Mouse (Mus musculus) forebrain, embryonic 14.5 days (tissue): ENCODE measurements around the gene Ift57. TPM values are rescaled to one million over a fixed set of nuclear protein-coding genes. Genes with fewer than 3 reads are reported as not detected.

Source experiments
- ATAC-seq: fragments of 200-750 bp; cut with Nextera tagmentation; 2 replicates; pipeline ENCODE4 v1.8.0; 2017; ENCODE audit warnings: mild to moderate bottlenecking, moderate library complexity
- DNase-seq: peaks from one replicate; pipeline ENCODE4 v3.0.0-alpha.2; 2015; ENCODE audit warnings: low spot score
- H3K27ac ChIP-seq: fragments of 300-500 bp; sonication (generic); 2 replicates; pipeline ENCODE4 v1.5.1; 2014; ENCODE audit warnings: low read depth, mild to moderate bottlenecking, control low read depth, low read length, moderate library complexity
- H3K27me3 ChIP-seq: fragments of 300-500 bp; sonication (generic); replicated peaks from 2 replicates; pipeline ENCODE4 v1.6.1; 2014; ENCODE audit warnings: low read length, control low read depth, mixed read lengths; ENCODE audit not compliant: control insufficient read depth, insufficient read depth
- H3K36me3 ChIP-seq: fragments of 300-500 bp; sonication (generic); 2 replicates; pipeline ENCODE4 v1.6.1; 2014; ENCODE audit warnings: low read length, control low read depth; ENCODE audit not compliant: control insufficient read depth, insufficient read depth
- H3K4me1 ChIP-seq: fragments of 300-500 bp; sonication (generic); 2 replicates; pipeline ENCODE4 v1.6.1; 2014; ENCODE audit warnings: antibody characterized with exemption, low read length, control low read depth; ENCODE audit not compliant: control insufficient read depth, insufficient read depth
- H3K4me2 ChIP-seq: fragments of 300-500 bp; sonication (generic); 2 replicates; pipeline ENCODE4 v1.6.1; 2014; ENCODE audit warnings: mild to moderate bottlenecking, control low read depth, low read length
- H3K4me3 ChIP-seq: fragments of 300-500 bp; sonication (generic); 2 replicates; pipeline ENCODE4 v1.5.1; 2014; ENCODE audit warnings: low read depth, low read length, control low read depth
- H3K9ac ChIP-seq: fragments of 300-500 bp; sonication (generic); 2 replicates; pipeline ENCODE4 v1.6.1; 2014; ENCODE audit warnings: mild to moderate bottlenecking, low read length, control low read depth, moderate library complexity
- H3K9me3 ChIP-seq: fragments of 300-500 bp; sonication (generic); replicated peaks from 2 replicates; pipeline ENCODE4 v1.6.1; 2016; ENCODE audit warnings: low read length, control low read depth, mixed read lengths; ENCODE audit not compliant: control insufficient read depth
- WGBS: fragments of 180-500 bp; shearing (Covaris S2); extraction: QIAGEN DNeasy Blood & Tissue Kit; methylation state at CpG from one replicate; pipeline ENCODE4 v1.1.7; 2014; 5-methylcytosine and 5-hydroxymethylcytosine counted together
- polyA plus RNA-seq: library from polyadenylated mRNA; unstranded; fragments of >200 nt; fragmentation: Nextera tagmentation; extraction: Ambion mirVana; gene quantifications from 2 replicates; pipeline ENCODE4 v1.2.1, GENCODE M21; 2014

The Ift57 gene
- polyA plus RNA-seq, 1 experiment from 2014 or later: 38.1 TPM

- Histone ChIP-seq H3K36me3 (no peaks in the 10 kb centered on the region), H3K27ac (no peak overlapping the region), H3K27me3 (no peaks in the 10 kb centered on the region), H3K9me3 (no peaks in the 10 kb centered on the region), H3K4me3 (no peak overlapping the region), H3K4me2 (no peak overlapping the region), H3K9ac (no peak overlapping the region), H3K4me1 (no peaks in the 10 kb centered on the region)
- DNase-seq (no peak), ATAC-seq (no peak)
- 90% methylated on average over 9 of the region's 9 CpGs for WGBS
These were observed 94.6 kb downstream of the Ift57 start for GRCm38 (mm10) chr16:49793596-49793995.

- Histone ChIP-seq H3K27ac (no peak overlapping the region), H3K4me3 (no peak overlapping the region), H3K9ac (no peak overlapping the region), H3K9me3 (no peaks in the 10 kb centered on the region), H3K36me3 (no peaks in the 10 kb centered on the region), H3K4me1 (no peaks in the 10 kb centered on the region), H3K27me3 (no peaks in the 10 kb centered on the region), H3K4me2 (no peak overlapping the region)
- 90% methylated on average over 2 of the region's 2 CpGs for WGBS
- DNase-seq: no peak
- ATAC-seq: no peak
These were observed 97.2 kb downstream of the Ift57 start for GRCm38 (mm10) chr16:49796271-49796670.

DNA sequence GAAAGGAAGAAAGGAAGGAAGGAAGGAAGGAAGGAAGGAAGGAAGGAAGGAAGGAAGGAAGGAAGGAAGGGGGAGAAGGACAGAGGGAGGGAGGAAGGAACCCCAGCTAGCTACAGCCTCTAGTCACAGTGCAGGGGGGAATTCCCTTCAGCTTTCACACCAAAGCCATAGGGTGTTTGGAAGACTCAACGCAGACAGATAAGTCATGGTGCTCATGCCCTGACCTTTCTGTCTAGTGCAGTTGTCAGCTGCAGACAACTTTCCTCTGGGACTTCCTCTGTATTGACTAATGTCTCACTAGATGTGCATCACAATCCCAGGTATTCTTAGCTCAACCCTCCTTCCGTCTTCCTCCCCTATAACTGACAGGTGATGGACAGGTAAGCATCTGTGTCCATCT, 97.9 kb downstream of the Ift57 start:
- Histone ChIP-seq H3K9ac (no peak overlapping the region), H3K4me3 (no peak overlapping the region)
- 100% methylated on average over 2 of the region's 2 CpGs for WGBS

GRCm38 (mm10) chr16:49798790-49799189, 99.8 kb downstream of the Ift57 start:
- Histone ChIP-seq H3K4me3 (no peak overlapping the region), H3K36me3 (no peaks in the 10 kb centered on the region), H3K4me1 (peaks cover 7% of the 10 kb centered on the region), H3K4me2 (no peak overlapping the region), H3K9ac (no peak overlapping the region), H3K9me3 (no peaks in the 10 kb centered on the region), H3K27ac (no peak overlapping the region), H3K27me3 (no peaks in the 10 kb centered on the region)
- ATAC-seq (no peak), DNase-seq (no peak)
- WGBS: 92% methylated on average over 6 of the region's 6 CpGs

More for the DNA sequence above, 97.9 kb downstream of the Ift57 start:
- Histone ChIP-seq H3K27ac (no peak overlapping the region), H3K4me1 (no peaks in the 10 kb centered on the region), H3K36me3 (no peaks in the 10 kb centered on the region), H3K9me3 (no peaks in the 10 kb centered on the region), H3K27me3 (no peaks in the 10 kb centered on the region), H3K4me2 (no peak overlapping the region)
- DNase-seq: no peak
- no peak for ATAC-seq

DNA sequence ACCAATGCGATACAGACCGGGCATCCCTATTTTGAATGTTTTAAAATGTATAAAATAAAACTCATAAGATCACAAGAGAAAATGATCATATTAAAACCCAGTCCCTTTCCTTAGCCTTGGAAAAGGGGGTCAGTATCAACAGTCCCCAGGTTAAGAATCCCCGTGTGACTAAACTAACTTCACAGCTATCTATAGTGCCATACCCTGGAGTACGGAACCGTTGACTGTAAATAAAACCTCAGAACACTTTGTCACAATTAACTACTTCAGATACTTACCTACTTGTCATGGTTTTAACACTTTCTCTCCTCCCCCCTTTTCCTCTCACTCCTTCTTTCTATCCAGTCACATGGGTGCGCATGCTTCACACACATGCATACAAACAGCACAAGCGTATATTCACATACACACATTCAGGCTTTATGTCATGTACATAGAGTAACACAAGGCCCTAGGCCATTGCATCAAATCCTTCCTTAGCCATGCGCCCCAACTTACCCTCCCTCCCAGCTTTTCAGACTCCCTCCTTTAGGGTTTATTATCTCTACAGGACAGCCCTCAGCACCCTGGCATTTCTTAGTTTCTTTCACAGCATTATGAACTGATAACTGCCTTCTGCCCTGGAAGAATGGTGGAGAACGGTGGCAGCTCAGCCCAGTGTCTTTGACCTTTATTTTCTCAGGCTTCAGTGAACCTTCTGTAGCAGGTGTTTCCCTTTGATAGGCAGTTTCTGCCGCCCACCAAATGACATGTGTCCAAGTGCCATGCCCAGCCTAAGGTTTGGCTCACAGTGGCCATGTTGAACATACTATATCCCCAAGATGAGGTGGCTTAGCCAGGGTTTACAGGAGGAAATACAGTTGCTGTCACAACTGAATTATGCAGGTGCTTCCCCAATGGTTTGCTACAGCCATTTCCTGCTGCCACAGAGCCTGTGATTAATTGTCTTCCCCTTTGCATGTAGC, 100.8 kb downstream of the Ift57 start, which contains the start of gene Cd47:
Cd47 (plus strand) TSS at position 937 of the 965 bp plus-strand sequence.
- H3K4me1 ChIP-seq: peaks cover 15% of the 10 kb centered on the region
- H3K4me3 ChIP-seq: no peak within 1 kb of the TSS
- no peak within 1 kb of the TSS for H3K27ac ChIP-seq
- no peak within 1 kb of the TSS for H3K9ac ChIP-seq
- no peaks in the 10 kb centered on the region for H3K36me3 ChIP-seq
- H3K9me3 ChIP-seq: no peaks in the 10 kb centered on the region
- no peak within 1 kb of the TSS for H3K4me2 ChIP-seq
- WGBS: 88% methylated on average over 10 of the region's 10 CpGs
- DNase-seq (no peak), ATAC-seq (no peak)
- H3K27me3 ChIP-seq: no peaks in the 10 kb centered on the region

DNA sequence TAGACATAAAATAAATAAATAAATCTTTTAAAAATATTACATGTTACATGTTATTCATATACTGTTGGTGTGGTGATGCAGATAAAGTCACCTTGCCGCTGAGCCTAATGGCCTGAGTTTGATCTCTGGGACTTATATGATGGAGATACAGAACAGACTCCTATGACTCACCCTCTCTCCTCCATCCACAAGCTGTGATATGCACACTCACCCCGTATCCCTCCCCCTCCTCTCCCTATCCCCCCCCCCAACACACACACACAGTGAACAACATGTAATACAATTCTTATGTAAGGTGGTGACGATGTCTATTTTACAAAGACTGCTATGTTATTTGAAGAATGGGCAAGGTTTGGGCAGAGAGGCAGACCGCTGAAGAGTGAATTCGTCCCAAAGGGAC, 102.0 kb downstream of the Ift57 start:
- no peaks in the 10 kb centered on the region for H3K36me3 ChIP-seq
- no peak overlapping the region for H3K4me3 ChIP-seq
- peaks cover 15% of the 10 kb centered on the region for H3K4me1 ChIP-seq
- no peak overlapping the region for H3K27ac ChIP-seq
- no peaks in the 10 kb centered on the region for H3K9me3 ChIP-seq
- H3K4me2 ChIP-seq: no peak overlapping the region
- H3K9ac ChIP-seq: no peak overlapping the region
- no peaks in the 10 kb centered on the region for H3K27me3 ChIP-seq
- no peak for ATAC-seq
- WGBS: 88% methylated on average over 5 of the region's 5 CpGs
- DNase-seq: no peak

DNA sequence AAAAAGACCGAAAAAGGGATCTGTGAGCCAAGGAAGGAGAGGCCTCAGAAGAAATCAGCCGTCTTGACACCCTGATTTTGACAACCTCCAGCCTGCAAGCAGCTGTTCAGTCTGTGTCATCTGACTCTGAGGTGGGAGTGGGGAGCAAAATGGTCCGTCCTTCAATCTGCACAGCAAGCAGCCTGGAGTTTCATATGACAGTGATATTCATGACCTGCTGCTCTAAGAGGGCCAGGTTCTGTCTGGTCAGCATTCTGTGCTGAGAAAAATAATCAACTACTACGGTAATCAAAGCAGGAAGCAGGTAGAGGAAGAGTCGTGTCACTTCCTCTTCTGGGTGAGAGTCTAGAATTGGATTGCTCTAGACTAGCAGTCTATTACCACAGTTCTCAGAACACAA, 102.4 kb downstream of the Ift57 start:
- Histone ChIP-seq H3K4me3 (no peak overlapping the region), H3K4me2 (no peak overlapping the region), H3K9me3 (no peaks in the 10 kb centered on the region), H3K27ac (no peak overlapping the region), H3K36me3 (no peaks in the 10 kb centered on the region), H3K9ac (no peak overlapping the region), H3K4me1 (peaks cover 15% of the 10 kb centered on the region), H3K27me3 (no peaks in the 10 kb centered on the region)
- WGBS: 74% methylated on average over 5 of the region's 5 CpGs
- DNase-seq (no peak), ATAC-seq (no peak)

DNA sequence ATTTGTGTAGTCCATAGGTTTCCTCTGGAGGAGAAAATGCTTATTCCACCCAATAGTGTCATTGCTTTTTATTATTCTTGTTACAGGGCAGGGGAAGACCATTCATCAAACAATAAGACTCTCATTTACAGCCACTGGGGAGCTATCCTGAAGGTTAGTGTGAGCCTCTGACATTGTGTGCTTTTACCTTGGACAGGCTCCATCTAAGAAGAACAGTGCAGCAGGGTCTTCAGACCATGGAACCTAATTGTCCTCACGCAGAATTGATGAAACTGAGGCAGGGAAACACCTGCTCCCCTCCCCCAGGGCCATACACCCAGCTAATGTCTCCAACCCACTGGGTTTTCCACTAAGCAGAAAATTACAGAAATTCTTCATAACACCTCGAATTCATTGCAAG, 104.0 kb downstream of the Ift57 start:
- H3K4me2 ChIP-seq: no peak overlapping the region
- WGBS: 48% methylated on average over 2 of the region's 2 CpGs
- no peaks in the 10 kb centered on the region for H3K36me3 ChIP-seq
- no peaks in the 10 kb centered on the region for H3K27me3 ChIP-seq
- ATAC-seq: no peak
- H3K4me1 ChIP-seq: peaks cover 15% of the 10 kb centered on the region
- H3K4me3 ChIP-seq: no peak overlapping the region
- no peaks in the 10 kb centered on the region for H3K9me3 ChIP-seq
- no peak overlapping the region for H3K27ac ChIP-seq
- DNase-seq: no peak
- H3K9ac ChIP-seq: no peak overlapping the region

GRCm38 (mm10) chr16:49803932-49804461, 105.0 kb downstream of the Ift57 start:
- Histone ChIP-seq H3K9ac (peak overlapping the region; percentile 59), H3K4me3 (peak overlapping the region; percentile 21), H3K4me1 (peaks cover 15% of the 10 kb centered on the region), H3K27me3 (no peaks in the 10 kb centered on the region), H3K9me3 (no peaks in the 10 kb centered on the region), H3K4me2 (peak overlapping the region; percentile 55), H3K36me3 (no peaks in the 10 kb centered on the region), H3K27ac (no peak overlapping the region)
- ATAC-seq (peak; percentile 85), DNase-seq (peak; percentile 81)
- under 1% methylated on average over 12 of the region's 12 CpGs for WGBS
